10 mouse cellular contexts compared by ENCODE assay signal in the genomic region with DNA sequence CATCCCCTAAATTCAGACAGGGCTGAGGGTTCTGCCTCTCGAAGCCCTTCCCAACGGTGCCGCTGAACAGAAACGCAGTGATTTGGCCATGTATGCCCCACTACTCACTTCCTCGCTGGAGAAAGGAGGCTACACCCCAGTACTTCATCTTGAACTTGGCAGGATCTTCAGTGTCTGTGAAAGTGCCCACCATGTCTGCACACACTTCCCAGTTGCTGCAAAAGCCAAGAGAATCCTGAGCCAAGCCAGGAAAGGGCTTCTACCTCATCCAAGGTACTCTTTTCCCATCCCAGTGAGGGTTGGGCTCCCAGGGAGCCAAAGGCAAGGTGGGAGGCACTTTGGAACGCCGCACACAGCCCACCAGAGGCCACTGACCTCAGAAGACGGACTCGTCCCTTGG. TPM values are rescaled to one million over a fixed set of nuclear protein-coding genes. Genes with fewer than 3 reads are reported as not detected.
A peak's percentile ranks its signal among the peaks of the same experiment; 100 is the strongest.
DNase-seq lines count a peak whose midpoint lies in the region; ATAC-seq and TF ChIP-seq lines count a peak whose summit lies in the region.
"Had no signal": no experiment of that assay in that cellular context is flagged by ENCODE, and none has a peak within 500 bp of the region (broad histone marks: within the 10 kb centered on the region; RNA-seq: fewer than 3 reads in every experiment).

No protein-coding gene starts in this region.

- peak overlapping the region; percentile 98 for H3K4me2 ChIP-seq in kidney, embryonic 14.5 days (replicated peaks; ENCODE audit: low read depth, low read length)
- peak overlapping the region; percentile 93 for H3K4me2 ChIP-seq in embryonic facial prominence, embryonic 12.5 days (replicated peaks)
- peak overlapping the region; percentile 93 for H3K4me2 ChIP-seq in intestine, embryonic 15.5 days (replicated peaks)
- H3K4me2 ChIP-seq in myocyte (ENCODE audit: low read depth), result peak overlapping the region; percentile 24

- no peaks in the 10 kb centered on the region for H3K36me3 ChIP-seq in kidney, embryonic 14.5 days (ENCODE audit: control insufficient read depth, insufficient read depth, low read length)
- no peaks in the 10 kb centered on the region for H3K36me3 ChIP-seq in embryonic facial prominence, embryonic 12.5 days
- H3K36me3 ChIP-seq in intestine, embryonic 15.5 days, result no peaks in the 10 kb centered on the region
- no peaks in the 10 kb centered on the region for H3K36me3 ChIP-seq in myocyte (ENCODE audit: control insufficient read depth, insufficient read depth)

- no peak overlapping the region; the same call in 1 of the 2 replicates for H3K9ac ChIP-seq in kidney, embryonic 14.5 days (ENCODE audit: low read depth, low read length)
- H3K9ac ChIP-seq in embryonic facial prominence, embryonic 12.5 days, result no peak overlapping the region
- H3K9ac ChIP-seq in intestine, embryonic 15.5 days, result peak overlapping the region; percentile 38

- H3K79me2 ChIP-seq in myocyte (ENCODE audit: control insufficient read depth, insufficient read depth), result no peaks in the 10 kb centered on the region

- ATAC-seq in kidney, embryonic 14.5 days (ENCODE audit: low FRiP score, low TSS enrichment), result peak; percentile 41; the same call in 1 of the 2 replicates
- no peak for ATAC-seq in embryonic facial prominence, embryonic 12.5 days (ENCODE audit: insufficient number of reproducible peaks, insufficient read depth, low FRiP score, low TSS enrichment)
- peak; percentile 35; the same call in 1 of the 2 replicates for ATAC-seq in intestine, embryonic 15.5 days

- no peak for DNase-seq in kidney, postnatal 4 days
- no peak for DNase-seq in adrenal gland, adult (ENCODE audit: inconsistent age in 2 of 2, low spot score in 1 of 2)
- DNase-seq in adrenal gland, adult 2 months, result no peak
- DNase-seq in urinary bladder, postnatal 4 days (ENCODE audit: low spot score in 2 of 2), result no peak

- H3K9me3 ChIP-seq in kidney, embryonic 14.5 days (ENCODE audit: control insufficient read depth, low read length), result no peaks in the 10 kb centered on the region
- no peaks in the 10 kb centered on the region for H3K9me3 ChIP-seq in embryonic facial prominence, embryonic 12.5 days
- H3K9me3 ChIP-seq in intestine, embryonic 15.5 days, result no peaks in the 10 kb centered on the region

- TF ChIP-seq POLR2A in myocyte (IDR thresholded peaks at IDR 0.05; ENCODE audit: insufficient read length, low read depth), result no peak

- no peaks in the 10 kb centered on the region for H3K4me1 ChIP-seq in kidney, embryonic 14.5 days (ENCODE audit: control insufficient read depth, insufficient read depth, low read length)
- no peaks in the 10 kb centered on the region for H3K4me1 ChIP-seq in embryonic facial prominence, embryonic 12.5 days
- peaks cover 4% of the 10 kb centered on the region for H3K4me1 ChIP-seq in intestine, embryonic 15.5 days (replicated peaks)

- WGBS in kidney, embryonic 14.5 days, result 31% methylated on average over 9 of the region's 9 CpGs
- WGBS in embryonic facial prominence, embryonic 12.5 days, result 32% methylated on average over 9 of the region's 9 CpGs
- 24% methylated on average over 9 of the region's 9 CpGs for WGBS in intestine, embryonic 15.5 days

- H3K4me3 ChIP-seq in kidney, embryonic 14.5 days (ENCODE audit: low read length), result peak overlapping the region; percentile 59
- H3K4me3 ChIP-seq in embryonic facial prominence, embryonic 12.5 days, result peak overlapping the region; percentile 63
- peak overlapping the region; percentile 55 for H3K4me3 ChIP-seq in intestine, embryonic 15.5 days (replicated peaks)
- no peak overlapping the region for H3K4me3 ChIP-seq in myocyte

- no peak overlapping the region for H3K27ac ChIP-seq in kidney, embryonic 14.5 days (ENCODE audit: low read depth, low read length)
- H3K27ac ChIP-seq in embryonic facial prominence, embryonic 12.5 days, result no peak overlapping the region
- no peak overlapping the region for H3K27ac ChIP-seq in intestine, embryonic 15.5 days
- H3K27ac ChIP-seq: layer of hippocampus, adult 2 months had no signal

- no peak overlapping the region for H3ac ChIP-seq in myocyte (ENCODE audit: control insufficient read depth, insufficient read length)

- H3K27me3 ChIP-seq in kidney, embryonic 14.5 days (ENCODE audit: control insufficient read depth, insufficient read depth, low read length), result peaks cover 13% of the 10 kb centered on the region; the same call in 1 of the 2 replicates
- peaks cover 31% of the 10 kb centered on the region for H3K27me3 ChIP-seq in embryonic facial prominence, embryonic 12.5 days
- H3K27me3 ChIP-seq in intestine, embryonic 15.5 days (replicated peaks), result peaks cover 13% of the 10 kb centered on the region; the same call in 1 of the 2 replicates
- H3K27me3 ChIP-seq in myocyte (ENCODE audit: control insufficient read depth, insufficient read depth, insufficient read length), result peaks cover 27% of the 10 kb centered on the region

TF ChIP-seq in myocyte, 11 proteins besides CTCF, POLR2A, EP300 and RAD21:
- TF ChIP-seq MYOG (IDR thresholded peaks at IDR 0.05; ENCODE audit: control insufficient read depth in 1 of 3, insufficient read depth in 1 of 3, insufficient read length in 2 of 3, low read depth in 2 of 3) (no peak), REST (IDR thresholded peaks at IDR 0.05; ENCODE audit: insufficient read depth, insufficient read length) (no peak), SRF (IDR thresholded peaks at IDR 0.05; ENCODE audit: control insufficient read depth, insufficient read length, low read depth) (no peak), USF1 (IDR thresholded peaks at IDR 0.05; ENCODE audit: low read depth) (no peak), MAX (IDR thresholded peaks at IDR 0.05; ENCODE audit: low read depth) (no peak), TCF12 (IDR thresholded peaks at IDR 0.05; ENCODE audit: insufficient read depth, poor library complexity, severe bottlenecking) (no peak)

RNA-seq across cellular contexts. Expression of a gene that starts 1.2 kb away (rescaled TPM):
- 1.5 and 2.0 TPM in 2 replicates for polyA plus RNA-seq in kidney, embryonic 14.5 days (2014; fragmentation: Nextera tagmentation; extraction: Ambion mirVana)
- 2.3 and 2.5 TPM in 2 replicates for polyA plus RNA-seq in embryonic facial prominence, embryonic 12.5 days (2016; fragmentation: Nextera tagmentation; extraction: Ambion mirVana)
- polyA plus RNA-seq in intestine, embryonic 15.5 days (2015; fragmentation: Nextera tagmentation; extraction: Ambion mirVana), result 86.5 and 87.7 TPM in 2 replicates
- 0.35 TPM for polyA plus RNA-seq in myocyte (2012; fragmentation: generic; extraction: Trizol)
- 10 to 100 TPM; 37.6 to 52.1 TPM for total RNA-seq in adrenal gland, adult 2 months (2021)
- polyA plus RNA-seq in adrenal gland, adult 2 months (2012; rRNA removed), result 57.5 and 75.4 TPM in 2 replicates
- total RNA-seq: common myeloid progenitor, adult 5-6 weeks had no signal

RNA-seq across cellular contexts. Expression of a gene that starts 8.7 kb away (rescaled TPM):
- polyA plus RNA-seq in kidney, embryonic 14.5 days (2014; fragmentation: Nextera tagmentation; extraction: Ambion mirVana), result not detected in 2 replicates
- not detected in 2 replicates for polyA plus RNA-seq in embryonic facial prominence, embryonic 12.5 days (2016; fragmentation: Nextera tagmentation; extraction: Ambion mirVana)
- 0.15 and 0.24 TPM in 2 replicates for polyA plus RNA-seq in intestine, embryonic 15.5 days (2015; fragmentation: Nextera tagmentation; extraction: Ambion mirVana)
- not detected for polyA plus RNA-seq in myocyte (2012; fragmentation: generic; extraction: Trizol)
- total RNA-seq in adrenal gland, adult 2 months (2021), result not detected
- not detected in 2 replicates for polyA plus RNA-seq in adrenal gland, adult 2 months (2012; rRNA removed)
- total RNA-seq: common myeloid progenitor, adult 5-6 weeks had no signal

RNA-seq across cellular contexts. Expression of a gene that starts 27.1 kb away (rescaled TPM):
- 1.0 and 1.1 TPM in 2 replicates for polyA plus RNA-seq in kidney, embryonic 14.5 days (2014; fragmentation: Nextera tagmentation; extraction: Ambion mirVana)
- not detected in 2 replicates for polyA plus RNA-seq in embryonic facial prominence, embryonic 12.5 days (2016; fragmentation: Nextera tagmentation; extraction: Ambion mirVana)
- 7.0 and 9.0 TPM in 2 replicates for polyA plus RNA-seq in intestine, embryonic 15.5 days (2015; fragmentation: Nextera tagmentation; extraction: Ambion mirVana)
- polyA plus RNA-seq in myocyte (2012; fragmentation: generic; extraction: Trizol), result not detected
- total RNA-seq in adrenal gland, adult 2 months (2021), result 10 to 100 TPM; 13.3 to 14.2 TPM
- 13.0 and 22.4 TPM in 2 replicates for polyA plus RNA-seq in adrenal gland, adult 2 months (2012; rRNA removed)
- total RNA-seq: layer of hippocampus, adult 2 months had no signal

Comparison
In these comparisons a context has a peak if more than half of its experiments do, and no peak if none do; other contexts are left out.
1. H3K4me2 ChIP-seq: peak in every context shown above with its lines; median percentile 98 in kidney, embryonic 14.5 days; 93 in embryonic facial prominence, embryonic 12.5 days; 93 in intestine, embryonic 15.5 days; 24 in myocyte.
2. RNA of a gene that starts 1.2 kb away (polyA plus RNA-seq): 86.5 to 87.7 TPM in intestine, embryonic 15.5 days and 57.5 to 75.4 TPM in adrenal gland, adult 2 months; 2.3 to 2.5 TPM in embryonic facial prominence, embryonic 12.5 days, 1.5 to 2.0 TPM in kidney, embryonic 14.5 days and 0.35 TPM in myocyte (single experiment); every median in the first group is over 10 times any median in the second.